Mouse (Mus musculus) cerebellum, adult 2 months (tissue): ENCODE data around the gene Tcp1.

Source experiments
- CTCF ChIP-seq: fragments of 200-500 bp; IDR thresholded peaks from 2 replicates; pipeline ENCODE4 v1.5.1; 2011; ENCODE audit warnings: low read depth, mild to moderate bottlenecking, control low read depth, low read length, moderate library complexity, borderline replicate concordance; ENCODE audit not compliant: insufficient read depth
- POLR2A ChIP-seq: fragments of 200-500 bp; IDR thresholded peaks from 2 replicates; pipeline ENCODE4 v1.6.1; 2011; ENCODE audit warnings: low read length, control low read depth, borderline replicate concordance; ENCODE audit not compliant: insufficient read depth

GRCm38 (mm10) chr17:12904349-12904748 is 11.2 kb upstream of the Tcp1 start:
- TF ChIP-seq CTCF (no peak), POLR2A (no peak)
